Mouse (Mus musculus) c-Kit-positive CD71-negative TER-119-negative erythroid progenitor cells, embryonic 14.5 days (primary cell): ENCODE data around the gene Nckap5.

Experiments used
- DNase-seq: peaks from one replicate; pipeline ENCODE4 v3.0.0-alpha.2; 2013; ENCODE audit warnings: low read depth

Gene Nckap5

DNA sequence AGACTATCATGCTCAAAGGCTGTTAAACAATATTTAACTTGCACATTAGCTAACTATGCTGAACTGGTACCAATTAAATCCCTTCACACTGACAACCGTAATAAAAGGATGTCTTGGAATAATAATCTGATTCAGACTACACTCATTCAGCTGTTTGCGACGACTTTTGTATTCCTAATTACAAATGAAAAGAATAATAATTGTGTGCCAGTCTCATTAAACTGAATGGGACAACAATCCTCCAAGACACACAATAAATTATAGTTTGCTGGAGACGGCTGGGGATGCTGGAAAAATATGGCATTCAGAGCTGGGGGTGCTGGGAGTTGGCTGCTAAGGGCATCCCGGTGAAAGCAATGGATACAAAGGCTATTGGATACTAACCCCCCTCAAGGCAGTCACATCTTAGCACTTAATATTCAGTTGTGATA is 818.9 kb downstream of the Nckap5 start:
- no peak for DNase-seq

- no peak for DNase-seq
Observed at GRCm38 (mm10) chr1:126007571-126007970, 823.0 kb downstream of the Nckap5 start.

- no peak for DNase-seq
Observed at GRCm38 (mm10) chr1:126005672-126006071, 824.9 kb downstream of the Nckap5 start.

DNA sequence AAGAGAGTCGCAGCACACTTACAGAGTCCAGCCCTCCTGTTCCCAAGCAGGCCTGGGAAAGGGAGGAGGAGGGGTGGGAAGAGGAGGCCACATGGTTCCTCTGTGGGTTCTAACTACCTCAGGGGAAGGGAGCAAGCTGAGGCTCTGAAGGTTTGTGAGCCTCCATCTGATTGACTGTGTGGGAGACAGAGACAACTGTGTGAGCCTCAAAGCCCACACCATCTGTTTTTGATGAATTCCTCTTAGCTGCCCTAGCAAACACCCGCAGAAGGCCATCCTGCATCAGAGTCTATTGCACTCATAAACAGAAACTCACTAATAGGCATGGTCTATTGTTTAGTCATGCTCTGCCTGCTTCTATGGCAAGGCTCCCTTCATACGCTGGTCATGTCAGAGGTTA is 834.1 kb downstream of the Nckap5 start:
- no peak for DNase-seq

DNA sequence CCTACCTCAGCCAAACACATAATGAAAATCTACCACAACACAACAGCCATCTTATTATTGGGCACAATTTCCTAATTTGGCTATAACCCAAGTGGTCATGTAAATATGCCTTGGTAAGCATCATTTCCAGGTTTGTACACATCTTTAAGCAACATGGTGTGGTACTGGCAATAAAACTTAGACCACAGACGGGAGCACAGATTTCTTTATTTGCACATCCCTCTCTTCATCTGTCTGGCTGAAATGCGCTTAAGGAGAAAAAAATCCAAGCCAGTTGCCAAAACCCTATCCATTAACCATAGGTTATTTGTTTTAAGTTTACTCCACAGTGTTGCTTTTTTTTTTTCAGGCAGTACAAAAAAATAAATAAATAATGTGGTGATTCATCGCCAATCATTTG is 842.8 kb downstream of the Nckap5 start:
- no peak for DNase-seq

DNA sequence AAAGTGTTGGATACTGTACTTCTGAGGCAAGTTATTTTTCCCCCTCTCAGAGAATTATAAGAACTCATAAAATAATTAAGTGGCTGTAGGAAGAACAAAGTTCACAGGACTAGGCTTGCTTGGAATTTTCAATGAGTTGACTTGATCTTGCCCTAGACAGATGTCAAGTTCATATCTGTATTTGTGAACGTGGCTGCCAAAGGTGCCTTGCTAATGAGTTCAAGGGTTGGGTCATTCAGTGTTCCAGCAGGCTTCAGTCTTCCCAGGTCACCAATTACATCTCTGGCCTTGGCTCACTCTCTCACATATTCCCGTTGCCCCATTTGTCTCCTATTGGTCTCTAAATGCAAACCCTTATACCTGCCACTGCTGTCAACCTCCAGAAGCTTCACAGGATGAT is 846.0 kb downstream of the Nckap5 start:
- DNase-seq = no peak

DNA sequence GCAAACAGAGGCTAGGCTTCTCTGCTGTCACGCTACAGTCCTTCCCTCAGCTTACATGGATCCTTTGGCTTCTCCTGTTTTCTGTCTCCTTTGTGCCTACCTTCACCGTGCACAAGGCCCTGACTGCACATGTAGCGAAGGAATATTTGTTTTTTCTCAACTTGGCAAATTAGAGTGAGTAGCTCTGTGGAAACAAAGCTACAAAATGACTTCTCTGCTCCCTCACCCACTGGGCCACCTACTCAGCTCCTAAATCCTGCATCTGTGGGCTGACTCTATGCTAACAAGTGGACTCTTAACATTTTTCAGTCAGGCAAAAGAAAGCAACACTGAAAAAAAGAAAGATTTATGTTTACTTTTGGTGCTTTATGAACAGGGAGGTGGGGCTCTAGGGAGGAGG is 856.0 kb downstream of the Nckap5 start:
- no peak for DNase-seq

DNA sequence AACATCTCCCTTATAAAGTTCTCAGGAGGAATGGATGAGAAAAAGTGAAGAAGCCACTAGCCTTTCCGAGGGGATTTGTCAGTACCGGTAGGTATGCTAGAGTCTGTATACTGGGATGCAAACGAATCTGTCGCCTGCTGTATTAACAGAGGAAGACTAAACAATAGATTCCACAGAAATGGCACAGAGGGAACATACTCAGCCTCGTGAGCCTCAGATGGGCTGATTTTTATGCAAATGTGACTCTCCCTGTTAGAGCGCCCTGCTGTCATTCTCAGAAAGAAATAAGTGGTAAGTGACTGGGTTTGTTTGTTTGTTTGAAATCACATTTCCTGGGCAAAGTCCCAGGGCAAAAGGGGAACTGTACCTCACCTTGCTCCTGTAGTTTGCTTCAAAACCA is 858.7 kb downstream of the Nckap5 start:
- no peak for DNase-seq

DNA sequence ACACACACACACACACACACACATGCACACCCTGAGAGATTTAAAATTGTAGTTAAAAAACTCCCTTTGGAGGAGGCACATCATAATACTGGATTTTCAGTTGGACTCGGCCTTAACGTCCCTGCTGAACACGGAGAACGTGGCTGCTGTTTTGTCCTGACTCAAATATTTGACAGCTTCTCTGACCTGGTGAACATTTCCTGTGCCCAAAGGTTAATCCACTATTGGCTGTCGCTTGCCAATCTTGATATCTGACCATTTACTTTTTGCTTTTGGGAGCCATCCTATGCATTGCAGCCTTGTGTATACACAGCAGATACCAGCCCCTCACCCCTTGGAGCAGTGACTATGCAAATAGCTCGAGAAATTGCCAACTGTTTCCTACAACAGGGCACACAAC is 862.9 kb downstream of the Nckap5 start:
- no peak for DNase-seq

DNA sequence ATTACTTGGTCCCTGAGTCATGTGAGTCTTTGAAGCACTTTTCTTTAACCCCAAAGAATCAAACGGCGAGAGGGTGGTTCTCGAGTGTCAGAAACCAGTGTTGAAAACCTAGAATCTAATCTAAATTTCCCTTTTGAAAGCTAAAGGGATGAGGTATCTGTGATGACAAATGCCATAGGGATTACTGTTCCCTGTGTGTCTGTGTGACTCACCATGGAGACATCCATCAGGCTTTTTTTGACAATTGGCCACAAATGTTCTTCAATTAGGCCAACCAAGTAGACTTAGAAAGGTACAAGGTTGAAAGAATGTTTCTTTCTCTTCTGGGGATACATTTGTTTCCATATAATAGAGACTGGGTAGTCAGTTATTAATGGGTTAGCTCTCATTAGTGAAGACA is 879.6 kb downstream of the Nckap5 start:
- no peak for DNase-seq

- no peak for DNase-seq
Observed at GRCm38 (mm10) chr1:125949076-125949475, 881.5 kb downstream of the Nckap5 start.

DNA sequence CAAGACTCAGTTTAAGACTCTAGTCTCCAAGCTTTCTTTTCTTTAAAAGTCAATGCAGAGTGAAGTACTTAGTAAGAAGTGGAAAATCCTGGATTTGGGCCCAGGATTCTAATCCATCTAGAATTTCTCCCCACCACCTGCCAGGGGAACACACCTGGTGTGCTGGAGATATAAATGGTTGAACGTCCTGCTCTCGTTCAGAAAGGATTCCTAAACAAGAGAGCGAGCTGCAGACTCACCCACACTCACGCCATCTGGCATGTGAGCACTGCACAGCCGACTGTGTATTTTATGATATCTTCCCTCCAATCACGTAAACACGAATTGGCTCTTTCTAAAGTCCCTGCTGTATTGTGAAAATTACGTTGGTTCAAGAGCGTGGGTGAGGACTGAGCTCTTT is 885.5 kb downstream of the Nckap5 start:
- no peak for DNase-seq

GRCm38 (mm10) chr1:125943305-125943704 is 887.3 kb downstream of the Nckap5 start:
- DNase-seq = no peak

DNA sequence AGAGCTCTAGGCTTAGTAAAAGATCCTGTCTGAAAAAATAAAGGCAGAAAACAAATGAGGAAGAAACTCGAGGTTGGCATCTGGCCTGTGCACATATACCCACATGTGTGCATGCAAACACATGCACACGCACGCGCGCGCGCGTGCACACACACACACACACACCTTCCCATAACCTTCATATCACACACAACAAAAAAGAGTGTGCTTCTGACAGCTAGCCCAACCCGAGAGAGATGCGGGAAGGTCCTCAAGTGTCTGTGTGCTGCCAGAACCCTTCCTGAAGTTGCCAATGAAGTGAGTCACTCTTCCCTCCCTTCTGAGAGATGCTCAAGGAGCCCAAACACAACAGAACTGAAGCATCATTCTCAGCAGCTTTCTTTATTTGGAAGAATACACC is 905.1 kb downstream of the Nckap5 start:
- no peak for DNase-seq

GRCm38 (mm10) chr1:125923062-125923461 is 907.5 kb downstream of the Nckap5 start:
- no peak for DNase-seq

DNA sequence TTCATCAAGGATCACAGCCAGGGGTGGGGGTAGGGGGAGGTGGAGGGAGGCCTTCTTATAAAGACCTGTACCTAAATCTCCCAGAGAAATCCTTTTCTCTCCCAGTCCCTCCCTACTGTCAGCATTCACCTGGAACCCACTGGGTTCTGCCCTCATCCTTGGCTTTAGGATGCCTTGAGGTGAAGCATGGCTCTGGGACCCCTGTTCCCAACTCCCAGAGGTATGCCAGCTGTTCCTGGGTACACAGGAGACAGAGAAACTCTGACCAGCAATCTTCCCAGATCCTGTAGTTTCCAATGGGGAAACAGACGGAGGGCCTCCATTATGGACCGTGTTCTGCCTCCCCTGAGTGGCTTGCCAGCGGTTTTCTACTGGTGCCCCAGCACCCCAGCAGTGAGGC is 909.9 kb downstream of the Nckap5 start:
- DNase-seq = no peak

DNA sequence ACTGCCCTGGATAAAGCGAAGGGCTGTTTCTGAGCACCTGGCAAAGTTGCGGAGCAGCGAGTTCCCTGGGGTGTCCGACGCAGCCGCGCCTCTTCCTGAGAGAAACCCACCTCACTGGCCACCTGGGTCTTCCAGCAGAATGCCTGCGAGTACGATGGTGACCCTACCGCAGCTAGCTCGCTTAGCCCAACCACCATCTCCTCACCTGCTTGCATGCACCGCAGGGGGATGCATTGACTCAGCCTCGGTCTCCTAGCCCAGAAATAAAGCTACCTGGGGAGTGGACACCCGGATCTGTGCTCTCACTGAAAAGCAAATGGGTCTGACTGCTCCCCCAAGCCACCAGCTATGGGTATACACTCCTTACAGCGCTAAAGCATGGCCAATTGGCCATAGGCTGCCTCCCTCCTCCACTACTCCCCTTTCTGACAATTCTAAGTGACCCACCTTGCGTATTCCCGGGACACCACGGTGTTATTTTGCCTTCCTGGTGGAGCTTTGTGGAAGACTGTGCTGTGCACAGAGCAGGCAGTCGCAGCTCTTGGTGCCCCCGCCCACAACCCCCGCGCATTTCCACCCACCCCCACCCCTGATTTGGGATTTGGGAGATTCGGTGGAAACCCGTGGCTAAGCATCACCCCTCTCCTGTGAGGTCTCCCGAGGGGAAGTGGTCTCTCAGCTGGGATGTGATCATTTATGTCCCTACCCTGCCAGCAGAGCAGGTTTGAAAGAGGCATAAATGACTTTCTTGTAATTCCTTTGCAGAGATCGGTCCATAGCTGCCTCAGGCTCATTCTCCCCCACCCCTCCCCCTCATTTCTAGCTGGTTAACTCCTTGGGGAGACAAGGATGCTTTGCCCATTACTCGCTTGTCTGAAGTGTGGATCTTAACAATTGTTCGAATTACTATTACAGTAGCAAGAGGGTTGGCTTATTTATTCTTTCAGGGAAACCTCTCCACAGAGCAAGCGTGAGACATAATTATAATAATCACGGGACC is 917.7 kb downstream of the Nckap5 start, which contains the start of gene Lypd1:
Gene Lypd1 (minus strand): TSS at position 501 of the 1,000 bp plus-strand sequence.
- no peak for DNase-seq

DNA sequence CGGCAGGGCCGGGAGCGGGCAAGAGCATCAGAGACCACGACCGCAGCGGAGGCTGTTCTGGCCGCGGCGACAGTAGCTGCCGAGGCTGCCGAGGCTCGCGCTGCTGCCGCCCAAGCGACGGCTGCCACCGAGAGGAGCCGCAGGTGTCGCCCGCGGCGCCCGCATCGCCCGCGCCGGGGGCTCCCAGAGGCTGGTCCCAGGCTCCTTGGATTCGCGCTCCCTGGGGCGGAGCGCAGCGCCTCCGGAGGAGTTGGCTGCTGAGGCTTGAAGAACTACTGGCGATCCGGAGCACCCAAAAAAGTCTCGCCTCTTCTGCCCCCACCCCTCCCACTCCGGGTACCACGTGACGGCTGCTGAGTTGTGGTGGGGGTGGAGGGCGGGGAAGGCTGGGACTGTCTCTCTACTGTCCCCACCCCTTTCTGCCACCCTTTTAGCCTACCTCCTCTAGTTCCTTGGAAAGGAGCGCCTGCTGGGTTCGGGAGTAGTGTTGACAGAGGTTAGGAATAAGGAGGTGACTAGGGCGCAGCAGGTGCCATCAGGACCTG is 918.6 kb downstream of the Nckap5 start:
- no peak for DNase-seq

GRCm38 (mm10) chr1:125911337-125911900 is 919.2 kb downstream of the Nckap5 start:
- no peak for DNase-seq

GRCm38 (mm10) chr1:125910871-125911265 is 919.7 kb downstream of the Nckap5 start:
- DNase-seq = no peak

DNA sequence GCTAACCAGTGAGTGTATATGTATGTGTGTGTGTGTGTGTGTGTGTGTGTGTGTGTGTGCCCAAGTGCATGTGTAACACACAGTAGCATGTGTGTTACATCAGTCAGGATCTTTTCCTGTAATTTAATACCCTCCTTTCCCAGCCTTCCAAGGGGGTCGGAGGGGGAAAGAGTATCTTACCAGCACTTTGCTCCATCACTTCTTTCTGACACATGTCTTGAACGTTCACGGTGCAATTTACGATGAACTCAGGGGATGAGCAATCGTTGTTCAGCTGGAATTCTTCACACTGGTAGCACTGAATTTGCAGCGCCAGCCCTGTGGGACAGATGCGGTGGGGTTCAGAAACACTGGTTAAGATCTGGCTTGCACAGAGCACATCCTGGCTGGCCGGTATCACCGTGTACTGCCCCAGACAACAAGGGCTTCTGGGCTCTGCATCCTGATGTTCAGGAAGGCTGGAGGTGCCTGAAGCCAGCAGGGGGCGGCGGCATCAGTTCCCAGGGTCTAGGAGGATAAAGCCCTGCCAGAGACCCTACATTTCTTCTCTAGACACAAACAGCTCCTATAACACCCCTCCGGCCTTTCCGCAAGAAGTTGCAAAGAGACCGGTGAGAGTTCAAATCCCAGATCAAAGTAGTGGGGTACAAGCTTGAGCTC is 920.3 kb downstream of the Nckap5 start:
- no peak for DNase-seq

GRCm38 (mm10) chr1:125893158-125893557 is 937.4 kb downstream of the Nckap5 start:
- no peak for DNase-seq

DNA sequence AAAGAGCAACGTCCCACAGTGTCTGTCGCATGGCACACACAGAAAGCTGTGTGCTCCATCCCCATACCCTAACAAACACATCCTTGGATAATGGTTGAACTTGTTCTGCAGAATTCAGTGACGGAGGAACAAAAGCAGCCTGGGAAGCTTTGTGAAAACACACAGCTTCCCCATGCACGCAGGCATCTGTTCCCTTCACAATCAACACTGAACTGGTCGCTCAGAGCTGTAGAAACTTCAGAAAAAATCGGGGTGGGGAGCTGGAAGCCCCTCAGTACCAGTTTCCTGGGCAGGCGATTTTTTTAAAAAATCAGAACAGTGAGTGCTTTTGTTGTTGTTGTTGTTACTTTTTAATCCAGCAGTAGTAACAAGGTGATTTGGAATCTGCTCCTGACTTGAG is 960.5 kb downstream of the Nckap5 start:
- no peak for DNase-seq
